Mouse (Mus musculus) megakaryocyte-erythroid progenitor cell, adult 5 weeks (primary cell): ENCODE measurements around the gene Olfr1286. TPM values are rescaled to one million over a fixed set of nuclear protein-coding genes. Genes with fewer than 3 reads are reported as not detected.

Source experiments
- polyA plus RNA-seq: library from polyadenylated mRNA; stranded (reverse); fragments of >175 nt; gene quantifications from 2 replicates; pipeline ENCODE4 v1.2.3, GENCODE M21; 2012

The Olfr1286 gene
- not detected in 2 replicates for polyA plus RNA-seq

GRCm38 (mm10) chr2:111422931-111423330 is at the start of gene Olfr1286:
Gene Olfr1286 (minus strand): TSS chr2:111423115.

GRCm38 (mm10) chr2:111448842-111449241 is 25.9 kb upstream of the Olfr1286 start, which contains the start of gene Olfr1287:
Gene Olfr1287 (plus strand): TSS chr2:111449142.

GRCm38 (mm10) chr2:111375222-111375621 is 47.7 kb downstream of the Olfr1286 start, which contains the start of gene Olfr1284:
Gene Olfr1284 (plus strand): TSS chr2:111375522.

Other genes starting within 250 kb of the Olfr1286 start
- not detected in 2 replicates for gene 4930430A15Rik, start 193.5 kb downstream of the Olfr1286 start, polyA plus RNA-seq
- gene Olfr1275, start 187.8 kb downstream of the Olfr1286 start, polyA plus RNA-seq: not detected in 2 replicates
- gene Olfr1276, start 168.6 kb downstream of the Olfr1286 start, polyA plus RNA-seq: not detected in 2 replicates
- gene Olfr1277, start 149.0 kb downstream of the Olfr1286 start, polyA plus RNA-seq: not detected in 2 replicates
- not detected in 2 replicates for gene Olfr1278, start 133.0 kb downstream of the Olfr1286 start, polyA plus RNA-seq
- gene Olfr1279, start 122.5 kb downstream of the Olfr1286 start, polyA plus RNA-seq: not detected in 2 replicates
- not detected in 2 replicates for gene Olfr1280, start 109.1 kb downstream of the Olfr1286 start, polyA plus RNA-seq
- not detected in 2 replicates for gene Olfr1281, start 96.6 kb downstream of the Olfr1286 start, polyA plus RNA-seq
- gene Olfr1282, start 87.0 kb downstream of the Olfr1286 start, polyA plus RNA-seq: not detected in 2 replicates
- not detected in 2 replicates for gene Olfr1283, start 56.3 kb downstream of the Olfr1286 start, polyA plus RNA-seq
- gene Olfr1284, start 47.6 kb downstream of the Olfr1286 start, polyA plus RNA-seq: not detected in 2 replicates
- gene Olfr1287, start 26.0 kb upstream of the Olfr1286 start, polyA plus RNA-seq: not detected in 2 replicates
- gene Olfr1288, start 51.0 kb upstream of the Olfr1286 start, polyA plus RNA-seq: not detected in 2 replicates
- gene Olfr1289, start 57.7 kb upstream of the Olfr1286 start, polyA plus RNA-seq: not detected in 2 replicates
- gene Olfr1290, start 70.7 kb upstream of the Olfr1286 start, polyA plus RNA-seq: not detected in 2 replicates
- not detected in 2 replicates for gene Olfr1291-ps1, start 74.1 kb upstream of the Olfr1286 start, polyA plus RNA-seq
- not detected in 2 replicates for gene Olfr1293-ps, start 102.1 kb upstream of the Olfr1286 start, polyA plus RNA-seq
- not detected in 2 replicates for gene Olfr1294, start 117.2 kb upstream of the Olfr1286 start, polyA plus RNA-seq
- gene Olfr1295, start 146.6 kb upstream of the Olfr1286 start, polyA plus RNA-seq: not detected in 2 replicates
- not detected in 2 replicates for gene Olfr1297, start 203.4 kb upstream of the Olfr1286 start, polyA plus RNA-seq
- gene Olfr1298, start 226.1 kb upstream of the Olfr1286 start, polyA plus RNA-seq: not detected in 2 replicates
- gene Olfr1299, start 238.3 kb upstream of the Olfr1286 start, polyA plus RNA-seq: not detected in 2 replicates